Mouse (Mus musculus) heart, postnatal 0 days (tissue): ENCODE measurements at regions not wholly inside any gene's neighbourhood (a gene's known extent, or its start where the extent isn't known, plus 50 kb on each side); places are given as distances from the start of the nearest gene placed in this dataset.

Experiments used
- CTCF ChIP-seq: IDR thresholded peaks from 2 replicates; pipeline ENCODE4 v1.5.1; 2016; ENCODE audit warnings: antibody characterized with exemption, control low read depth, low read depth
- EP300 ChIP-seq: IDR thresholded peaks from 2 replicates; pipeline ENCODE4 v1.6.1; 2016; ENCODE audit warnings: antibody characterized with exemption, low read depth

GRCm38 (mm10) chr19:13982823-13983222 is 69.5 kb downstream of the Olfr1505 start:
- TF ChIP-seq CTCF (no peak), EP300 (no peak)
